In the genomic region with DNA sequence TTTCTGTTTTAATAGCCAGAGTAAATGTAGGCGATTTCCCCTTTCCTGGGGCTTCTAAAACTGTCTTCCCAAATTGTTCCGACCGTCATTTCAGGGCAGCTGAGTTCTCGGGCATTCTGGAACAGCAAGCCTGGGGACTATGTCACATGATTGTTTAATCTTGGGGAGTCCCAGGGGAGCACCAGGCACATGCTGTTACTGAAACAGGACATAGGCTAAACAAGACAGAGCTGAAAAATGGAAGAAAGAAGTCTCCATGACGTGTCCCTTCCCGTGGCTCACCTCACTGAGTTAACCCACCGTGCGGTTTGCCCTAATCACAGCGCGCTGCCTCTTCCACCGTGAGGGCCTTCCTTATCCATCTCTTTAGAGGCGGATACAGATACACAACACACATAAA, we compare ENCODE assay signal across 9 mouse cellular contexts.
DNase-seq lines count a peak whose midpoint lies in the region; ATAC-seq and TF ChIP-seq lines count a peak whose summit lies in the region.
"Had no signal": no experiment of that assay in that cellular context is flagged by ENCODE, and none has a peak within 500 bp of the region (broad histone marks: within the 10 kb centered on the region; RNA-seq: fewer than 3 reads in every experiment).

No protein-coding gene starts in this region.

- H3K4me1 ChIP-seq in embryonic fibroblast, embryonic 13.5 days (ENCODE audit: control insufficient read depth, insufficient read depth, low read length): peaks cover 17% of the 10 kb centered on the region
- peaks cover 35% of the 10 kb centered on the region for H3K4me1 ChIP-seq in hindbrain, embryonic 14.5 days (replicated peaks; ENCODE audit: control insufficient read depth, insufficient read depth, low read length)
- peaks cover 4% of the 10 kb centered on the region; the same call in 1 of the 2 replicates for H3K4me1 ChIP-seq in midbrain, postnatal 0 days (ENCODE audit: insufficient read depth, low read length)

- H3K9ac ChIP-seq in hindbrain, embryonic 14.5 days: peak overlapping the region; percentile 49
- H3K9ac ChIP-seq in midbrain, postnatal 0 days (replicated peaks; ENCODE audit: low read length, poor library complexity, severe bottlenecking): no peak overlapping the region

- no peaks in the 10 kb centered on the region for H3K27me3 ChIP-seq in hindbrain, embryonic 14.5 days (ENCODE audit: control insufficient read depth, insufficient read depth, low read length)
- no peaks in the 10 kb centered on the region for H3K27me3 ChIP-seq in midbrain, postnatal 0 days (ENCODE audit: insufficient read depth, low read length)

- TF ChIP-seq CTCF in embryonic fibroblast, embryonic 13.5 days (IDR thresholded peaks at IDR 0.05; ENCODE audit: borderline replicate concordance, insufficient read depth, low read length): no peak
- no peak for TF ChIP-seq CTCF in midbrain, postnatal 0 days (IDR thresholded peaks at IDR 0.05)

- H3K9me3 ChIP-seq in hindbrain, embryonic 14.5 days (ENCODE audit: control insufficient read depth, low read length): no peaks in the 10 kb centered on the region
- no peaks in the 10 kb centered on the region for H3K9me3 ChIP-seq in midbrain, postnatal 0 days (ENCODE audit: low read length)

- 25% methylated on average over 12 of the region's 12 CpGs for whole genome bisulfite sequencing in hindbrain, embryonic 14.5 days
- WGBS in midbrain, postnatal 0 days: 25% methylated on average over 12 of the region's 12 CpGs

- DNase-seq in heart, adult 11 months: peak; percentile 97
- no peak for DNase-seq in heart, postnatal 36 days
- DNase-seq in hindbrain, embryonic 14.5 days (ENCODE audit: low spot score): no peak
- peak; percentile 37 for DNase-seq in midbrain, postnatal 0 days (ENCODE audit: low spot score)
- no peak for DNase-seq in T-cell, adult 2 months (ENCODE audit: low spot score)
- no peak for DNase-seq in layer of hippocampus, postnatal 10 days (ENCODE audit: low spot score in 2 of 2)
- no peak for DNase-seq in cerebellum, adult 11-12 months
- DNase-seq: right cerebral cortex, postnatal 4 days had no signal

- no peak overlapping the region for H3K4me3 ChIP-seq in embryonic fibroblast, embryonic 13.5 days (ENCODE audit: insufficient read depth, low read length)
- peak overlapping the region; percentile 24; the same call in 1 of the 2 replicates for H3K4me3 ChIP-seq in hindbrain, embryonic 14.5 days (replicated peaks; ENCODE audit: low read length)
- no peak overlapping the region for H3K4me3 ChIP-seq in midbrain, postnatal 0 days (ENCODE audit: low read depth, low read length)

- no peaks in the 10 kb centered on the region for H3K36me3 ChIP-seq in hindbrain, embryonic 14.5 days (replicated peaks; ENCODE audit: control insufficient read depth, insufficient read depth)
- H3K36me3 ChIP-seq in midbrain, postnatal 0 days (ENCODE audit: insufficient read depth, low read length): 0 out of 2 replicates have a peak, but pooled peaks cover 2% of the 10 kb centered on the region

- TF ChIP-seq POLR2A in embryonic fibroblast, embryonic 13.5 days (IDR thresholded peaks at IDR 0.05; ENCODE audit: low read depth, low read length): no peak

- H3K4me2 ChIP-seq in hindbrain, embryonic 14.5 days (replicated peaks): peak overlapping the region; percentile 52
- peak overlapping the region; percentile 38 for H3K4me2 ChIP-seq in midbrain, postnatal 0 days (ENCODE audit: low read depth, low read length, poor library complexity, severe bottlenecking)

- intact Hi-C loops in heart, postnatal 36 days (cut with DNase I): loop anchor here (2.0 kb wide), 1 partner anchor 16 kb away; no protein-coding TSS in a partner anchor

- H3K27ac ChIP-seq in embryonic fibroblast, embryonic 13.5 days (ENCODE audit: insufficient read depth, low read length): peak overlapping the region; percentile 84
- peak overlapping the region; percentile 67 for H3K27ac ChIP-seq in hindbrain, embryonic 14.5 days
- H3K27ac ChIP-seq in midbrain, postnatal 0 days (ENCODE audit: low read depth, low read length): 0 out of 2 replicates have a peak overlapping the region, but pooled peaks have one; percentile 1

- peak; percentile 29; the same call in 1 of the 2 replicates for ATAC-seq in hindbrain, embryonic 14.5 days (ENCODE audit: low FRiP score)
- ATAC-seq in midbrain, postnatal 0 days (ENCODE audit: low FRiP score): no peak

Comparison
In these comparisons a context has a peak if more than half of its experiments do, and no peak if none do; other contexts are left out.
1. DNase-seq: peak in heart, adult 11 months (single experiment) and midbrain, postnatal 0 days (single experiment); none in heart, postnatal 36 days (0 of 2), hindbrain, embryonic 14.5 days (single experiment), T-cell, adult 2 months (single experiment), layer of hippocampus, postnatal 10 days (0 of 2) and cerebellum, adult 11-12 months (single experiment).
2. H3K27ac ChIP-seq: peak in every context shown above with its lines; median percentile 84 in embryonic fibroblast, embryonic 13.5 days; 67 in hindbrain, embryonic 14.5 days; 1 in midbrain, postnatal 0 days.